Mouse (Mus musculus): ENCODE measurements around the gene Haao. TPM values are rescaled to one million over a fixed set of nuclear protein-coding genes. Genes with fewer than 3 reads are reported as not detected.

Haao gene
- polyA plus RNA-seq, 1 experiment from 2014 or later = 0.31 TPM

DNA sequence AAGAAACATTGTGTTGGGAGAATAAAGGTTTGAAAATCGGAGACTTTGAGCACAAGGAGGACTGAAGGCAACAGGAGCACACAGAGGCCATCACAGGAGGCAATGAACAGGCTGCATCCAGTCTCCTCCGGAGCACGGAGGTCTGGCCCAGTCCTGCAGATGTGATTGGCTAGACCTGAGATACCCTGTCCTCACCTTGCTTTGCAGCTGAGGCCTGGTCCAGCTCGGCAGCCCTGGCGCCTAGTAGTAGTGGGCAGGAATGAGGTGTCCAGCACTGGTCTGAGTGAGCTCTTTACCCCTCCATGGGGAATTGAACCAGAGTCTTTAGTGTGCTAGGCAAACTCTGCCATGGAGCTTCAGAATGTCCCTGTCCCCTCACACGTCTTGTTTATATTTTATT lies 663 bp downstream of the Haao start:
- ATAC-seq (ENCODE audit: low FRiP score) = no peak
- WGBS = 90% methylated on average over 6 of the region's 6 CpGs
- peaks cover 16% of the 10 kb centered on the region for H3K4me1 ChIP-seq (replicated peaks)

GRCm38 (mm10) chr17:83846301-83847021 lies 1.3 kb downstream of the Haao start:
- Histone ChIP-seq H3K9ac (no peak overlapping the region), H3K27me3 (no peaks in the 10 kb centered on the region), H3K9me3 (no peaks in the 10 kb centered on the region), H3K27ac (no peak overlapping the region), H3K36me3 (no peaks in the 10 kb centered on the region), H3K4me2 (no peak overlapping the region), H3K4me1 (replicated peaks) (peaks cover 16% of the 10 kb centered on the region), H3K4me3 (no peak overlapping the region)
- WGBS = 86% methylated on average over 21 of the region's 21 CpGs
- no peak for ATAC-seq (ENCODE audit: low FRiP score)

More for the DNA sequence above, 663 bp downstream of the Haao start:
- no peak overlapping the region for H3K9ac ChIP-seq
- H3K27me3 ChIP-seq = no peaks in the 10 kb centered on the region
- H3K4me2 ChIP-seq = no peak overlapping the region
- no peaks in the 10 kb centered on the region for H3K36me3 ChIP-seq
- H3K9me3 ChIP-seq = no peaks in the 10 kb centered on the region
- no peak overlapping the region for H3K4me3 ChIP-seq
- no peak overlapping the region for H3K27ac ChIP-seq

DNA sequence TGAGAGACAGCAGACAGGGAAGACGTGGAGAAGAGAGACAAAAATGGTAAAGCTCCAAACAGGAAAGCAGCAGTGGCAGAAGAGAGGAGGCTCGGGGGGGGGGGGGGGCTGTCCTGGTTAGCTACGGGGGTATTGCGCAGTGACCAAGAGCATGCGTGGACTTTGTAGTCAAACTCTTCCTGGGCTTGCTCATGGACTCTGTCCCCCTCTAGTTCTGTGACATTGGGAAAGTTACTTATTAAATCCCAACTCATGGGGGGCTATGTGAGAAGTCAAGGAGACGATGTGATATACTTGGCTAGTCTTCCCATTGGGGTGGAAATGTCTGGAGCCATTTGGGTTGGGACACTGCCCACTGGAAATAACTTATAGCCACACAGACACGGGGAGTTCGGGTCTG lies 2.2 kb downstream of the Haao start:
- Histone ChIP-seq H3K9ac (no peak overlapping the region), H3K27ac (no peak overlapping the region), H3K9me3 (no peaks in the 10 kb centered on the region), H3K4me1 (replicated peaks) (peaks cover 16% of the 10 kb centered on the region), H3K4me2 (no peak overlapping the region), H3K36me3 (no peaks in the 10 kb centered on the region), H3K4me3 (no peak overlapping the region), H3K27me3 (no peaks in the 10 kb centered on the region)
- WGBS = 86% methylated on average over 8 of the region's 8 CpGs
- no peak for ATAC-seq (ENCODE audit: low FRiP score)

DNA sequence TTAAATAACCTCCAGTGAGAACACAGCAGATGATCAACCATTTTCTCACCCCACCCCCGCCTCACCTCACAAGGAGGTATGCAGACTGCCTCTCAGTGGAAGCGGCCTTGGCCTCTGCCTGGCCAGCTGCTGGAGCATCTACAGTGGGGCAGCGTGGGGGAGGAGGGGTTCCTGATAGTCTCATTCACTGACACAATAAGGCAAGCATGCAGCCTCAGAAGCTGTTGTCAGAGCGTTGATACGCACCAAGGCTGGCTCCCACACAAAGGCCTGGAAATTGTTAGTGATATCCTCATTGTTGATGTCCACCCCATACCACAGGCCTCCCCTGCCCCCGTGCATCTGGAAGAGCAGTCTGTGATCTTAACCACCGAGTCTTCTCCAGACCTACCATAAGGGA lies 4.0 kb downstream of the Haao start:
- H3K9ac ChIP-seq = no peak overlapping the region
- no peaks in the 10 kb centered on the region for H3K9me3 ChIP-seq
- H3K36me3 ChIP-seq = no peaks in the 10 kb centered on the region
- no peak overlapping the region for H3K4me3 ChIP-seq
- H3K4me2 ChIP-seq = no peak overlapping the region
- WGBS = 55% methylated on average over 7 of the region's 7 CpGs
- no peak for ATAC-seq (ENCODE audit: low FRiP score)
- H3K27ac ChIP-seq = no peak overlapping the region
- no peaks in the 10 kb centered on the region; the same call in 1 of the 2 replicates for H3K27me3 ChIP-seq
- peaks cover 1% of the 10 kb centered on the region for H3K4me1 ChIP-seq (replicated peaks)

DNA sequence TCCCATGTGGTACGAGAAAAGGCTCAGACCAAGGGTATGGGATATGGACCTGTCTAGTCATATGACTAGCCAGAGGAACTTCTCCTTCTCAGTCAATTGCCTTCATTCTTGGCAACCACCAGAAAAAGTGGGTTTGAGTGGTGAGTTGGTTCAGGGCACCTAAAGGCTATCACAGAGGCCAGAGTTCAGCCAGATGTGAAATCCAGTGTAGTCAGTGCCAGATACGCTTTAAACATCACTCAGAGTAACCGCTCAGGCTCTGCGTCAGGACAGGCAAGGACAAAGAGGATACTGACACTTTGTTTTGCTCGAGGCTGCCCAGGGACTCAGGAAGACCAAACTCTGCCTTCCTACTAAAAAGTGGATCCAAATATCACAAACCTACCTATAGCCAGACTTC lies 6.8 kb downstream of the Haao start:
- ATAC-seq (ENCODE audit: low FRiP score) = no peak
- H3K4me1 ChIP-seq (replicated peaks) = peaks cover 6% of the 10 kb centered on the region; the same call in 1 of the 2 replicates
- H3K9ac ChIP-seq = no peak overlapping the region
- no peak overlapping the region for H3K4me3 ChIP-seq
- no peak overlapping the region for H3K4me2 ChIP-seq
- H3K9me3 ChIP-seq = no peaks in the 10 kb centered on the region
- WGBS = 90% methylated on average over 5 of the region's 5 CpGs
- H3K36me3 ChIP-seq = no peaks in the 10 kb centered on the region
- H3K27ac ChIP-seq = no peak overlapping the region
- no peaks in the 10 kb centered on the region; the same call in 1 of the 2 replicates for H3K27me3 ChIP-seq

DNA sequence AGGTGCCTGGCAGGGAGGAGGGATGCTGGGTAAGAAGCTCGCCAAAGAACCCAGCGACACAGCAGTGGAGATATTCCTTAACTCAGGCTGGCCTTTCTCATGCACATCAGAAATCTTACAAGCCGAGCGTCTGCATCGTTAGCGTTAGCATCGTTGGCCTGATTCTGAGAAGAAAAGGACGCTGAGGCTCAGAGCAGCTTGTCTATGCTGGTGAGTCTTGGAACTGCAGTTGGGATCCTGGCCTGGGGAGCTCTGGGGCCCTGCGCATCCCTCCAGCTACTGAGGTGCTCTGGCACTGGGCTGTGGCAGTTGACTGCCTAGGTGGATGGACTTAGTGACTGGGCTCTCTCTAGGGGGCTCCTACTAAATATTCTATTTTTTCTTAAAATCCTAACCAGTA lies 8.6 kb downstream of the Haao start:
- no peaks in the 10 kb centered on the region; the same call in 1 of the 2 replicates for H3K27me3 ChIP-seq
- H3K9me3 ChIP-seq = no peaks in the 10 kb centered on the region
- no peaks in the 10 kb centered on the region for H3K36me3 ChIP-seq
- H3K4me2 ChIP-seq = no peak overlapping the region
- H3K27ac ChIP-seq = no peak overlapping the region
- H3K4me1 ChIP-seq (replicated peaks) = peaks cover 8% of the 10 kb centered on the region; the same call in 1 of the 2 replicates
- ATAC-seq (ENCODE audit: low FRiP score) = no peak
- WGBS = 64% methylated on average over 9 of the region's 9 CpGs
- H3K9ac ChIP-seq = no peak overlapping the region
- no peak overlapping the region for H3K4me3 ChIP-seq

- Histone ChIP-seq H3K27me3 (no peaks in the 10 kb centered on the region; the same call in 1 of the 2 replicates), H3K27ac (no peak overlapping the region), H3K4me3 (no peak overlapping the region), H3K4me2 (no peak overlapping the region), H3K4me1 (replicated peaks) (peaks cover 8% of the 10 kb centered on the region; the same call in 1 of the 2 replicates), H3K9ac (no peak overlapping the region), H3K36me3 (no peaks in the 10 kb centered on the region), H3K9me3 (no peaks in the 10 kb centered on the region)
- ATAC-seq (ENCODE audit: low FRiP score) = no peak
- WGBS = 72% methylated on average over 8 of the region's 8 CpGs
Observed at GRCm38 (mm10) chr17:83837659-83838190, 10.0 kb downstream of the Haao start.

DNA sequence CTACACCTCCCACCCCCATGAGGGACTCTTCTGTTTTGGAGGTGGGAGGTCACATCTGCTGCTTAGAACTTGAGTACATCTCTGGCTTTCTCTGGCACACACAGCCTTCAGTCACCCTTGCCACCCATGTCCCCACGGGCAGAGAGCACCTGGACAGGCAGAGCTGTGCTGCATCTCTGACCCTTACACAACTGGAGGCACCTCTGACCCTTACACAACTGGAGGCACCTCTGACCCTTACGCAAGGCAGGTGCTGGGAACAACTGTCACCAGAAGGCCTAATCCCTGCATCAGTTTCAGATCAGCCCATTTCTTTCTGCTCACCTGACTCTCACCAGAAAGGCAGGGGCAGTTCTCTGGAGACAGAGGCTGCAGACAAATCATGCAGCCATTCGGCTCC lies 11.7 kb downstream of the Haao start:
- no peak overlapping the region for H3K4me3 ChIP-seq
- no peaks in the 10 kb centered on the region for H3K36me3 ChIP-seq
- WGBS = 73% methylated on average over 3 of the region's 3 CpGs
- no peak for ATAC-seq (ENCODE audit: low FRiP score)
- H3K9ac ChIP-seq = no peak overlapping the region
- H3K9me3 ChIP-seq = no peaks in the 10 kb centered on the region
- H3K27ac ChIP-seq = no peak overlapping the region
- H3K4me2 ChIP-seq = no peak overlapping the region
- H3K27me3 ChIP-seq = no peaks in the 10 kb centered on the region; the same call in 1 of the 2 replicates
- H3K4me1 ChIP-seq (replicated peaks) = peaks cover 8% of the 10 kb centered on the region; the same call in 1 of the 2 replicates

DNA sequence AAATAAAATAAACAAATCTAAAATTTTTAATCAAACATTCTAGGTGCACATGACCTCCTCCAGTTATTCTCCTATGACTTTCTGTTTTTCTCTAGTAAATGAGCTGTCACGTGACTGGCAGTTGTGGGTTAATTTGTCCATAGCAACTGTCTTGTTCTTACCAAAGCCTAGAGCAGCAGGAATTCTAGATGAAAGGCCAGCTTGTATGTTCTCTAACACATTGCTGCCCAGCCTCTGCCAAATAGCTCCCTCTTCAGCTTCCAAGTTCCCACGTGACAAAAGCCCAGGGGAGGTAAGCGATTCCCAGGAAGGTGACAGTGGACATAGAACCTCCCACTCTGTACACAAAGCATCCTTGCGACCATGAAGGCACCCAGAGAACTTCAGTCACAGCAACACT lies 13.6 kb downstream of the Haao start:
- Histone ChIP-seq H3K9ac (no peak overlapping the region), H3K36me3 (no peaks in the 10 kb centered on the region), H3K4me3 (no peak overlapping the region), H3K4me2 (no peak overlapping the region), H3K27me3 (no peaks in the 10 kb centered on the region; the same call in 1 of the 2 replicates), H3K9me3 (no peaks in the 10 kb centered on the region), H3K4me1 (replicated peaks) (peaks cover 8% of the 10 kb centered on the region; the same call in 1 of the 2 replicates), H3K27ac (no peak overlapping the region)
- no peak for ATAC-seq (ENCODE audit: low FRiP score)
- 58% methylated on average over 4 of the region's 4 CpGs for WGBS

GRCm38 (mm10) chr17:83830616-83831292 lies 17.0 kb downstream of the Haao start:
- Histone ChIP-seq H3K27ac (no peak overlapping the region), H3K4me3 (no peak overlapping the region), H3K27me3 (no peaks in the 10 kb centered on the region), H3K4me2 (no peak overlapping the region), H3K4me1 (replicated peaks) (no peaks in the 10 kb centered on the region), H3K9me3 (no peaks in the 10 kb centered on the region), H3K36me3 (no peaks in the 10 kb centered on the region), H3K9ac (no peak overlapping the region)
- 95% methylated on average over 4 of the region's 4 CpGs for WGBS
- ATAC-seq (ENCODE audit: low FRiP score) = no peak

GRCm38 (mm10) chr17:83829356-83829755 lies 18.4 kb downstream of the Haao start:
- no peak overlapping the region for H3K4me2 ChIP-seq
- no peaks in the 10 kb centered on the region for H3K36me3 ChIP-seq
- H3K9ac ChIP-seq = no peak overlapping the region
- no peaks in the 10 kb centered on the region for H3K4me1 ChIP-seq (replicated peaks)
- no peaks in the 10 kb centered on the region for H3K27me3 ChIP-seq
- ATAC-seq (ENCODE audit: low FRiP score) = no peak
- no peaks in the 10 kb centered on the region for H3K9me3 ChIP-seq
- no peak overlapping the region for H3K4me3 ChIP-seq
- WGBS = 69% methylated on average over 3 of the region's 3 CpGs
- no peak overlapping the region for H3K27ac ChIP-seq

- WGBS = 90% methylated on average over 7 of the region's 7 CpGs
- H3K4me1 ChIP-seq (replicated peaks) = peaks cover 17% of the 10 kb centered on the region
- no peak overlapping the region for H3K27ac ChIP-seq
- ATAC-seq (ENCODE audit: low FRiP score) = no peak
- no peak overlapping the region for H3K4me3 ChIP-seq
- no peaks in the 10 kb centered on the region for H3K36me3 ChIP-seq
- H3K27me3 ChIP-seq = no peaks in the 10 kb centered on the region
- no peak overlapping the region for H3K9ac ChIP-seq
- no peaks in the 10 kb centered on the region for H3K9me3 ChIP-seq
- no peak overlapping the region for H3K4me2 ChIP-seq
Observed at GRCm38 (mm10) chr17:83823835-83824234, 23.9 kb downstream of the Haao start.

Measured in hindbrain, embryonic 13.5 days (tissue).